Mouse (Mus musculus) lung, adult 2 months (tissue): Measurements from ENCODE around the gene Rpl9-ps1.

Experiments
- CTCF ChIP-seq: fragments of 200-500 bp; IDR thresholded peaks from 2 replicates; pipeline ENCODE4 v1.5.1; 2011; ENCODE audit warnings: mild to moderate bottlenecking, low read length, control low read depth; ENCODE audit not compliant: insufficient read depth
- POLR2A ChIP-seq: fragments of 200-500 bp; IDR thresholded peaks from 2 replicates; pipeline ENCODE4 v1.6.1; 2011; ENCODE audit warnings: low read depth, mild to moderate bottlenecking, control low read depth, low read length, borderline replicate concordance; ENCODE audit errors: extremely low read depth

GRCm38 (mm10) chr11:83605535-83605934 is 39.9 kb downstream of the Rpl9-ps1 start:
- no peak for TF ChIP-seq CTCF
- TF ChIP-seq POLR2A: no peak
